Mouse (Mus musculus) CH12.LX (cell line): ENCODE results near the gene Ntn3.

ENCODE experiments used
- CHD2 ChIP-seq: IDR thresholded peaks from 2 replicates; pipeline ENCODE4 v1.6.1; 2011; ENCODE audit warnings: low read length, improper control_type of control experiment
- CTCF ChIP-seq, 2 experiments: IDR thresholded peaks in 1 of 2; conservative IDR thresholded peaks in 1 of 2; 2 replicates each; pipeline ENCODE4 v1.5.1; 2011 to 2012; ENCODE audit warnings: low read depth in 2 of 2, low read length in 2 of 2, improper control_type of control experiment in 1 of 2, inconsistent platforms in 1 of 2, mild to moderate bottlenecking in 1 of 2, moderate library complexity in 1 of 2
- ETS1 ChIP-seq: conservative IDR thresholded peaks from 2 replicates; pipeline ENCODE4 v1.6.1; 2012; ENCODE audit warnings: low read depth, mild to moderate bottlenecking, inconsistent platforms, low read length, improper control_type of control experiment, moderate library complexity
- MAFK ChIP-seq: IDR thresholded peaks from 2 replicates; pipeline ENCODE4 v1.6.1; 2011; ENCODE audit warnings: low read length, improper control_type of control experiment; ENCODE audit not compliant: insufficient replicate concordance
- MYC ChIP-seq: IDR thresholded peaks from 2 replicates; pipeline ENCODE4 v1.6.1; 2011; ENCODE audit warnings: low read depth, mild to moderate bottlenecking, improper control_type of control experiment, low read length
- POLR2A ChIP-seq: IDR thresholded peaks from 2 replicates; pipeline ENCODE4 v1.6.1; 2011; ENCODE audit warnings: low read depth, mild to moderate bottlenecking, improper control_type of control experiment, low read length
- POLR2AphosphoS2 ChIP-seq: IDR thresholded peaks from 2 replicates; pipeline ENCODE4 v1.6.1; 2011; ENCODE audit warnings: low read depth, low read length, improper control_type of control experiment
- RAD21 ChIP-seq: IDR thresholded peaks from 2 replicates; pipeline ENCODE4 v1.6.1; 2011; ENCODE audit warnings: low read depth, mild to moderate bottlenecking, low read length, improper control_type of control experiment, moderate library complexity
- TCF12 ChIP-seq: IDR thresholded peaks from 2 replicates; pipeline ENCODE4 v1.6.1; 2014; ENCODE audit warnings: low read depth, mild to moderate bottlenecking, inconsistent platforms, low read length, improper control_type of control experiment

- TF ChIP-seq RAD21 (no peak), POLR2A (no peak), CTCF (conservative IDR thresholded peaks at IDR 0.05 in 1 of 2, IDR thresholded peaks at IDR 0.05 in 1 of 2; ENCODE audit: low read depth in 2 of 2, low read length in 2 of 2) (no peak), POLR2AphosphoS2 (no peak), MAFK (no peak), CHD2 (no peak), MYC (no peak), TCF12 (no peak), ETS1 (no peak)
Observed at GRCm38 (mm10) chr17:24212441-24213018, 3.2 kb upstream of the Ntn3 start.
